Comparison of ENCODE assay signal across 1 mouse cellular context in the genomic region with DNA sequence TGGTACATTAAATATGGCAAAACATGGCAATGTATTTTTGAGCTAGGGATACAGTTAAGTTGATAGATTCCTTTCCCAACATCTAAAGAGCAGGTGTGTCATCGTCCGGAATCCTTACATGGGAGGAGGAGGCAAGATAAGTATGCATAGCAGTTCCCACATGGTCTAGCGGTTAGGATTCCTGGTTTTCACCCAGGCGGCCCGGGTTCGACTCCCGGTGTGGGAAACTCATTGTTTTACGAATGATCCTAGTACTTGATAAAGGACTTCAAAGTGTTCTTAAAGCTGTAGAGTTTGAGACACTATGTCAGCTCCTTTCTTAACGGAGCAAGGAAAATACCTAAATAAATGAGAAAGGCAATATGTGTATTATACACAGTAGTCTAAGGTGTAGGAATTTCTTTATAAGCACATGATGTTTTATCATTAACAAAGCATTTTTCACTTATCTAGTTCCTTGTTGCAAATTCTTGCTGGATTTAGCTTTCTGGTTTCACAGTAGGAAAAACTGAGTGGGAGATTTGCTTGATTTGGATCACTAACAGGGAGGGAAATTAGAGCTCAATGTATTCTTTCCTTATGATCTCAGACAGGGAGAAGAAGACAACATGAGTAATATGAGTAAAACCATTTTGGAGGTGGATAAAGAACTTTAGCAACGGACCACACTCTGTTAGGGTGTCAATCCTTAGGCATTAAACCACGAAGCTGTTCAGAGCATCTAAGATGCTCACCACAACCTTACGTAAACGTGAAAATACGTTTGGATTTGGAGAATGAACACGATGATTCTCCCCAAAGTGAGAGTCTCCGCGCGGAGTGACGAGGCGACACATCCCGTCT.
TF ChIP-seq lines count a peak whose summit lies in the region.

No protein-coding gene starts in this region.

TF ChIP-seq in CH12.LX, 34 proteins besides CTCF, POLR2A, EP300 and RAD21 (continued from another document):
- TF ChIP-seq TBP (conservative IDR thresholded peaks at IDR 0.05; ENCODE audit: low read depth, low read length), result peak; percentile 100
